Comparison of ENCODE assay signal across 22 mouse cellular contexts in the genomic region with DNA sequence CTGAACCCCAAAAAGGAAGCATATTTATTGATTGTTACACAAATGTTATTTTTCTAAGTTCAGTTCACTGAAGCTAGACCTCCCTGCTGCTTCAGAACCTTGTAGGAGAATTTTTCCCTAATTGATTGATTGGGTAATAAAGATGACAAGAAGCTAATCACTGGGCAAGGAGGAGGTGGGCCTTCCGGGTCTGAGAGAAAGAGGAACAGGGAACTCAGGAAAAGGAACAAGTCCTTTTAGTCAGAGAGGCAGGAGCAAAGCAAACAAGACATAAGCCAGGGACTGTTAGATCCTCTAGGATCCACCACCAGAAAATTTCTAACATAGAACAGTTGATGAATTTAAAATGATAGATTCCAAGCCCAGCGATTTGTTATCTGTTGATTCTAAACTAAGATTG. TPM values are rescaled to one million over a fixed set of nuclear protein-coding genes. Genes with fewer than 3 reads are reported as not detected.
"Had no signal": no experiment of that assay in that cellular context is flagged by ENCODE, and none has a peak within 500 bp of the region (broad histone marks: within the 10 kb centered on the region; RNA-seq: fewer than 3 reads in every experiment).

No protein-coding gene starts in this region.

- DNase-seq: lung, adult 18-20 months; lung, embryonic 14.5 days; lung, postnatal 10 days; lung, postnatal 4 days; midbrain, embryonic 14.5 days; right cerebral cortex, postnatal 14 days; thymus, postnatal 14 days; thymus, postnatal 36 days had no signal

- H3K4me3 ChIP-seq: midbrain, embryonic 10.5 days; midbrain, embryonic 12.5 days; neural tube, embryonic 12.5 days; stomach, embryonic 15.5 days had no signal

- H3K9ac ChIP-seq: liver, embryonic 14.5 days; lung, embryonic 14.5 days; midbrain, embryonic 12.5 days; neural tube, embryonic 12.5 days; stomach, embryonic 15.5 days had no signal

- H3K36me3 ChIP-seq: midbrain, embryonic 10.5 days; midbrain, embryonic 12.5 days; neural tube, embryonic 12.5 days; stomach, embryonic 15.5 days had no signal

- H3K4me1 ChIP-seq: midbrain, embryonic 12.5 days; neural tube, embryonic 12.5 days; stomach, embryonic 15.5 days had no signal

- H3K4me2 ChIP-seq: lung, embryonic 14.5 days; midbrain, embryonic 12.5 days; neural tube, embryonic 12.5 days; stomach, embryonic 15.5 days had no signal

- H3K27me3 ChIP-seq: midbrain, embryonic 12.5 days; neural tube, embryonic 12.5 days; stomach, embryonic 15.5 days had no signal

- H3K9me3 ChIP-seq: midbrain, embryonic 10.5 days; midbrain, embryonic 12.5 days; neural tube, embryonic 12.5 days; stomach, embryonic 15.5 days had no signal

- H3K27ac ChIP-seq: liver, embryonic 14.5 days; midbrain, embryonic 10.5 days; midbrain, embryonic 12.5 days; neural tube, embryonic 12.5 days; stomach, embryonic 15.5 days; stomach, postnatal 0 days had no signal

RNA-seq across cellular contexts. Expression of gene Slc22a8, which starts 32.2 kb away (rescaled TPM):
- total RNA-seq: megakaryocyte-erythroid progenitor cell, adult 5-6 weeks; monocyte, adult 5-6 weeks; neutrophil, adult 5-6 weeks had no signal
- polyA plus RNA-seq: lung, embryonic 14.5 days had no signal

RNA-seq across cellular contexts. Expression of gene Slc22a6, which starts 58.9 kb away (rescaled TPM):
- total RNA-seq: megakaryocyte-erythroid progenitor cell, adult 5-6 weeks; monocyte, adult 5-6 weeks; neutrophil, adult 5-6 weeks had no signal
- polyA plus RNA-seq: liver, embryonic 16.5 days; lung, embryonic 14.5 days; lung, embryonic 16.5 days; neural tube, embryonic 14.5 days; stomach, embryonic 15.5 days; stomach, postnatal 0 days; testis, adult 2 months; thymus, postnatal 0 days had no signal
